Mouse (Mus musculus): Measurements from ENCODE around the gene Xlr4a.

DNA sequence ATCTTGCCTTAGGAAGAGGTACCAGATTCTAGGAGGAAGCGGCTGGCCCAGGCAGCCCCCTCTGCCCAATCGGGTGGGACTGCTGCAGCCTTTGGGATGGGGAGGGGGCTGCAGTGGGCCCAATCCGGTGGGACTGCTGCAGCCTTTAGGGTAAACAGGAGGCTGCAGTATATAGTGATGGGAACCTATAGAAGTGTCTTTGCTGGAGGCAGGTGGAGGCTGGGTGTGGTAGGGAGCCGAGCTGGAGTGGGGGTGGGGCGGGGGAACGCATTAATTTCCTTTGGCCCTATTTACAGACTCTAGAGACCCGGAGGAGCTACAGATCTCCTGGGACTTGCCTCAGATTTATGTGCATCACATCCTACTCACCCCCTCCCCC is 17.9 kb downstream of the Xlr4a start, which contains the start of gene Pnma3:
- no peak for TF ChIP-seq CTCF (IDR thresholded peaks at IDR 0.05; ENCODE audit: low read depth, low read length)
- TF ChIP-seq POLR2A (IDR thresholded peaks at IDR 0.05; ENCODE audit: insufficient read depth, low read length): no peak
